Mouse (Mus musculus): ENCODE data around the gene Pmis2.

GRCm38 (mm10) chr7:30681897-30682296 is 10.5 kb upstream of the Pmis2 start:
- TF ChIP-seq CTCF (IDR thresholded peaks at IDR 0.05; ENCODE audit: low read depth, low read length), result no peak
- TF ChIP-seq POLR2A (IDR thresholded peaks at IDR 0.05; ENCODE audit: insufficient read depth, low read length), result no peak
- TF ChIP-seq EP300 (IDR thresholded peaks at IDR 0.05; ENCODE audit: insufficient read depth, low read depth, low read length), result no peak

All from ES-Bruce4 (cell line).